8 mouse cellular contexts compared by ENCODE assay signal in genomic region chr8:105276292-105277120, GRCm38 (mm10). TPM values are rescaled to one million over a fixed set of nuclear protein-coding genes. Genes with fewer than 3 reads are reported as not detected.
DNase-seq lines count a peak whose midpoint lies in the region; ATAC-seq and TF ChIP-seq lines count a peak whose summit lies in the region.

No protein-coding gene starts in this region.

- H3K4me2 ChIP-seq in intestine, postnatal 0 days (replicated peaks; ENCODE audit: low read depth), result peak overlapping the region; percentile 83
- peak overlapping the region; percentile 77 for H3K4me2 ChIP-seq in lung, embryonic 14.5 days

- H3K36me3 ChIP-seq in intestine, postnatal 0 days (ENCODE audit: control insufficient read depth, insufficient read depth), result no peaks in the 10 kb centered on the region
- H3K36me3 ChIP-seq in lung, embryonic 14.5 days (ENCODE audit: insufficient read depth), result peaks cover 5% of the 10 kb centered on the region; the same call in 1 of the 2 replicates

- peaks cover 9% of the 10 kb centered on the region for H3K4me1 ChIP-seq in intestine, postnatal 0 days (replicated peaks; ENCODE audit: control insufficient read depth, insufficient read depth, low read length)
- peaks cover 3% of the 10 kb centered on the region; the same call in 1 of the 2 replicates for H3K4me1 ChIP-seq in lung, embryonic 14.5 days (ENCODE audit: insufficient read depth)

- peak overlapping the region; percentile 11; the same call in 1 of the 2 replicates for H3K9ac ChIP-seq in intestine, postnatal 0 days (ENCODE audit: low read depth, low read length)
- H3K9ac ChIP-seq in lung, embryonic 14.5 days, result peak overlapping the region; percentile 28; the same call in 1 of the 2 replicates

- no peak for TF ChIP-seq CTCF in left cerebral cortex, adult 2 months (IDR thresholded peaks at IDR 0.05)
- 0 out of 2 replicates have a peak, but pooled peaks have one; percentile 7 for TF ChIP-seq CTCF in intestine, postnatal 0 days (IDR thresholded peaks at IDR 0.05; ENCODE audit: low read depth)
- no peak for TF ChIP-seq CTCF in lung, embryonic 14.5 days (IDR thresholded peaks at IDR 0.05; ENCODE audit: low read depth)

- peaks cover 66% of the 10 kb centered on the region for H3K27me3 ChIP-seq in intestine, postnatal 0 days (replicated peaks; ENCODE audit: control insufficient read depth, insufficient read depth, low read length)
- H3K27me3 ChIP-seq in lung, embryonic 14.5 days (ENCODE audit: insufficient read depth, low read length), result peaks cover 80% of the 10 kb centered on the region

- no peaks in the 10 kb centered on the region for H3K9me3 ChIP-seq in intestine, postnatal 0 days (ENCODE audit: control insufficient read depth)
- no peaks in the 10 kb centered on the region for H3K9me3 ChIP-seq in lung, embryonic 14.5 days (ENCODE audit: low read depth, low read length)

- 4% methylated on average over 30 of the region's 30 CpGs for WGBS in intestine, postnatal 0 days
- 3% methylated on average over 30 of the region's 30 CpGs for WGBS in lung, embryonic 14.5 days

- intact Hi-C loops in left cerebral cortex, adult 2 months (cut with DNase I), result no loop called here
- intact Hi-C loops in left cerebral cortex, postnatal 14 days (cut with DNase I), result no loop called here

- no peak for ATAC-seq in intestine, postnatal 0 days
- ATAC-seq in lung, embryonic 14.5 days (ENCODE audit: insufficient read depth), result peak; percentile 54

- H3K27ac ChIP-seq in left cerebral cortex, adult 2 months, result peak overlapping the region; percentile 82
- no peak overlapping the region for H3K27ac ChIP-seq in intestine, postnatal 0 days (ENCODE audit: low read depth, low read length)
- H3K27ac ChIP-seq in lung, embryonic 14.5 days (ENCODE audit: low read depth), result no peak overlapping the region

- peak overlapping the region; percentile 57 for H3K4me3 ChIP-seq in left cerebral cortex, adult 2 months
- H3K4me3 ChIP-seq in intestine, postnatal 0 days (ENCODE audit: low read depth, low read length), result peak overlapping the region; percentile 39
- H3K4me3 ChIP-seq in lung, embryonic 14.5 days (ENCODE audit: low read depth, low read length), result peak overlapping the region; percentile 39

- DNase-seq in left cerebral cortex, adult 2 months (ENCODE audit: extremely low spot score in 1 of 2, low spot score in 2 of 2), result peak in 1 of 2 experiments; percentile 61
- no peak for DNase-seq in left cerebral cortex, postnatal 14 days (ENCODE audit: low spot score in 2 of 2)
- DNase-seq in cerebellum, postnatal 10 days, result peak; percentile 63 to 76
- peak; percentile 58 for DNase-seq in gastrocnemius, postnatal 25 days
- DNase-seq in lung, embryonic 14.5 days, result peak; percentile 66
- peak; percentile 76 for DNase-seq in retina, postnatal 1 day
- no peak for DNase-seq in ovary, postnatal 10 days (ENCODE audit: low spot score)

RNA-seq across cellular contexts. Expression of gene Nol3, which starts 0.6 kb away (rescaled TPM):
- 10 to 100 TPM in 1 of 2 experiments, 1 to 10 TPM in 1; 8.9 to 10.4 TPM for total RNA-seq in left cerebral cortex, adult 2 months (2021)
- 1 to 10 TPM; 4.5 to 5.1 TPM for total RNA-seq in left cerebral cortex, postnatal 14 days (2021)
- total RNA-seq in gastrocnemius, postnatal 25 days (2021), result 10 to 100 TPM; 22.3 to 23.3 TPM
- polyA plus RNA-seq in intestine, postnatal 0 days (2015; fragmentation: Nextera tagmentation; extraction: Ambion mirVana), result 0.76 and 0.90 TPM in 2 replicates
- 0.61 and 1.1 TPM in 2 replicates for polyA plus RNA-seq in lung, embryonic 14.5 days (2014; fragmentation: Nextera tagmentation; extraction: Ambion mirVana)

RNA-seq across cellular contexts. Expression of gene Hsf4, which starts 6.9 kb away (rescaled TPM):
- total RNA-seq in left cerebral cortex, adult 2 months (2021), result 10 to 100 TPM; 17.2 to 17.5 TPM
- 1 to 10 TPM; 1.5 to 2.3 TPM for total RNA-seq in left cerebral cortex, postnatal 14 days (2021)
- total RNA-seq in gastrocnemius, postnatal 25 days (2021), result 1 to 10 TPM; 2.9 to 3.0 TPM
- 0.27 and 0.48 TPM in 2 replicates for polyA plus RNA-seq in intestine, postnatal 0 days (2015; fragmentation: Nextera tagmentation; extraction: Ambion mirVana)
- 0.33 and 0.34 TPM in 2 replicates for polyA plus RNA-seq in lung, embryonic 14.5 days (2014; fragmentation: Nextera tagmentation; extraction: Ambion mirVana)

RNA-seq across cellular contexts. Expression of gene Fbxl8, which starts 12.1 kb away (rescaled TPM):
- total RNA-seq in left cerebral cortex, adult 2 months (2021), result 1 to 10 TPM in 1 of 2 experiments, under 1 TPM in 1; 1.00 to 1.1 TPM
- total RNA-seq in left cerebral cortex, postnatal 14 days (2021), result under 1 TPM; 0.80 to 0.83 TPM
- total RNA-seq in gastrocnemius, postnatal 25 days (2021), result 1 to 10 TPM in 1 of 2 experiments, under 1 TPM in 1; 0.90 to 1.0 TPM
- 6.0 and 6.2 TPM in 2 replicates for polyA plus RNA-seq in intestine, postnatal 0 days (2015; fragmentation: Nextera tagmentation; extraction: Ambion mirVana)
- polyA plus RNA-seq in lung, embryonic 14.5 days (2014; fragmentation: Nextera tagmentation; extraction: Ambion mirVana), result 3.8 and 4.6 TPM in 2 replicates

RNA-seq across cellular contexts. Expression of gene Tradd, which starts 12.1 kb away (rescaled TPM):
- total RNA-seq in left cerebral cortex, adult 2 months (2021), result 1 to 10 TPM; 8.0 TPM
- total RNA-seq in left cerebral cortex, postnatal 14 days (2021), result 1 to 10 TPM; 6.7 to 7.9 TPM
- 1 to 10 TPM; 3.0 TPM for total RNA-seq in gastrocnemius, postnatal 25 days (2021)
- 50.6 TPM in 2 replicates for polyA plus RNA-seq in intestine, postnatal 0 days (2015; fragmentation: Nextera tagmentation; extraction: Ambion mirVana)
- 24.3 and 26.1 TPM in 2 replicates for polyA plus RNA-seq in lung, embryonic 14.5 days (2014; fragmentation: Nextera tagmentation; extraction: Ambion mirVana)

RNA-seq across cellular contexts. Expression of gene 4931428F04Rik, which starts 13.2 kb away (rescaled TPM):
- total RNA-seq in left cerebral cortex, adult 2 months (2021), result 10 to 100 TPM; 28.0 to 30.0 TPM
- 10 to 100 TPM; 31.7 to 38.2 TPM for total RNA-seq in left cerebral cortex, postnatal 14 days (2021)
- total RNA-seq in gastrocnemius, postnatal 25 days (2021), result under 1 TPM; 0.64 to 0.84 TPM
- polyA plus RNA-seq in intestine, postnatal 0 days (2015; fragmentation: Nextera tagmentation; extraction: Ambion mirVana), result 1.5 and 1.7 TPM in 2 replicates
- 9.0 and 9.5 TPM in 2 replicates for polyA plus RNA-seq in lung, embryonic 14.5 days (2014; fragmentation: Nextera tagmentation; extraction: Ambion mirVana)

Comparison
In these comparisons a context has a peak if more than half of its experiments do, and no peak if none do; other contexts are left out.
1. RNA of gene Hsf4, which starts 6.9 kb away (total RNA-seq): 17.2 to 17.5 TPM in left cerebral cortex, adult 2 months; 2.9 to 3.0 TPM in gastrocnemius, postnatal 25 days and 1.5 to 2.3 TPM in left cerebral cortex, postnatal 14 days; every median in the first group is over 4 times any median in the second.
2. DNase-seq: peak in cerebellum, postnatal 10 days (2 of 2), gastrocnemius, postnatal 25 days (single experiment), lung, embryonic 14.5 days (single experiment) and retina, postnatal 1 day (single experiment); none in left cerebral cortex, postnatal 14 days (0 of 2) and ovary, postnatal 10 days (single experiment).
3. Peak in every context shown above with its lines, with median percentiles within 50 percentile points of each other: H3K4me3 ChIP-seq.